Mouse (Mus musculus): ENCODE results near the gene Grem1. TPM values are rescaled to one million over a fixed set of nuclear protein-coding genes. Genes with fewer than 3 reads are reported as not detected.

Gene Grem1
- polyA plus RNA-seq (2015; fragmentation: Nextera tagmentation; extraction: Ambion mirVana) = 0.52 and 0.71 TPM in 2 replicates

DNA sequence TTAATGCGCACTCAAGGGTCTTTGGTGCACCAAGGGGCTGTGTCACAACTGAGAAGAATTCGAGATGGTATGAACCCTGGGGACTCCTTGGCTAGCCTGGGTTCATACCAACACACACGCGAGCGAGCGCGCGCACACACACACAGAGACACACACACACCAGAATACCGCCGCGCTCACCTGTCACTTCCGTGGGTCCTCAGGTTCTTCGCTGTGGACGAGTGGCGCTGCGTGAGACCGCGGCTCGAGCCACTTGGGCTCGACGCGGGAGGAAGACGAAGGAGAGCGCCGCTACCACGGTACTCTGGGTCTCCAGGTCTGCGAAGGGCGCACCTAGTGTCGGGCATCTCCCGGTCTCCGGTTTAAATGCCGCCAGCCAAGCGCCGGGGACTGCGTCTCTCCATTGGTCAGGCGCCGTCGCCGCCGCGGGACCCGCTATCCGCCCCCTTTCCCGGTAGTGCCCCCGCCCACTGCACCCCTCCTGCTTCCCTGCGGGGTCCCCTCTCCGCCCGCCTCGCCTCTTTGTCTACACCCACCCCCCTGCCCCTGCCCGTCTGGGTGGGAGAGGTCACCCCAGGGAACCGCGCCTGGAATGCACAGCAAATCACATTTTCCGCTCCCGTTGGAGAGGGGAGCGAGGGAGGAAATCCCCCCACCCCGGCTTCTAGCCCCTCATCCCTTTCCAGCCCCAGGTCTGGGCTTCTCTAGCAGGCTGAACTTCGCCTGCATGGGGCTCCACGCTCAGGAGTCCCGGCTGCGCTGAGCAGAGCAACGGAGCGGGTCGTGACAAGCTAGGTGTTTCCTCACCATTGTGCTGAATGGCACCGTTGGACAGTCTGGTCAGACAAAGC, at the start of gene Grem1:
Grem1 (minus strand) TSS at position 336 of the 851 bp plus-strand sequence.
- ATAC-seq = peak; percentile 67
- H3K4me3 ChIP-seq (replicated peaks; ENCODE audit: low read length) = peak within 1 kb of the TSS; percentile 67
- H3K36me3 ChIP-seq (ENCODE audit: control insufficient read depth, insufficient read depth) = no peaks in the 10 kb centered on the region
- H3K4me2 ChIP-seq (ENCODE audit: low read length) = peak within 1 kb of the TSS; percentile 97
- H3K9ac ChIP-seq (replicated peaks; ENCODE audit: low read depth, low read length) = peak within 1 kb of the TSS; percentile 63
- H3K27me3 ChIP-seq (replicated peaks; ENCODE audit: control insufficient read depth, insufficient read depth, low read length) = peaks cover 28% of the 10 kb centered on the region
- no peak within 1 kb of the TSS for H3K27ac ChIP-seq (ENCODE audit: low read length)
- peaks cover 21% of the 10 kb centered on the region for H3K4me1 ChIP-seq (replicated peaks; ENCODE audit: control insufficient read depth, insufficient read depth, low read length)
- H3K9me3 ChIP-seq (ENCODE audit: control insufficient read depth, low read length) = no peaks in the 10 kb centered on the region
- WGBS = under 1% methylated on average over 64 of the region's 64 CpGs

DNA sequence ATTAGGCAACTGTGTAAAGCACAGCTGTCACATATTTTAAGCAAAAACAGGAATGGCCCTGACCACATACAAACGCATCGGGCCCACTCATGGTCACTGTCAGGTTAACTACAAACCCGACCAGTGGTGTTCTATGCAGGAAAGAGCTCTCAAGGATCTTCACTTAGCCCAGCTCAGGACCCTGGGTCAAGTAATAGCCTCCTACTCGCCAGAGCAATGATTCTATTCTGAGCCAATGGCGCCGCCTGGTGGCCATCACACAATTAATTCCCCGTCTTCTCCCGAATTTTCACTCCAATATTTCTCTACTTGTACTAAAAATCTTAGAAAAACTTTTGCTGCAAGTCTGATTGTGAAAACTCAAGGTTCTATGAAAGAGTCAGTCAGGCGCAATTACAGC, 49.2 kb upstream of the Grem1 start:
- Histone ChIP-seq H3K4me2 (ENCODE audit: low read length) (no peak overlapping the region), H3K4me3 (replicated peaks; ENCODE audit: low read length) (no peak overlapping the region), H3K36me3 (ENCODE audit: control insufficient read depth, insufficient read depth) (peaks cover 8% of the 10 kb centered on the region; the same call in 1 of the 2 replicates), H3K9ac (replicated peaks; ENCODE audit: low read depth, low read length) (no peak overlapping the region), H3K27ac (ENCODE audit: low read length) (no peak overlapping the region), H3K4me1 (replicated peaks; ENCODE audit: control insufficient read depth, insufficient read depth, low read length) (no peaks in the 10 kb centered on the region), H3K27me3 (replicated peaks; ENCODE audit: control insufficient read depth, insufficient read depth, low read length) (no peaks in the 10 kb centered on the region), H3K9me3 (ENCODE audit: control insufficient read depth, low read length) (no peaks in the 10 kb centered on the region)
- ATAC-seq = no peak
- WGBS = 30% methylated on average over 9 of the region's 9 CpGs

DNA sequence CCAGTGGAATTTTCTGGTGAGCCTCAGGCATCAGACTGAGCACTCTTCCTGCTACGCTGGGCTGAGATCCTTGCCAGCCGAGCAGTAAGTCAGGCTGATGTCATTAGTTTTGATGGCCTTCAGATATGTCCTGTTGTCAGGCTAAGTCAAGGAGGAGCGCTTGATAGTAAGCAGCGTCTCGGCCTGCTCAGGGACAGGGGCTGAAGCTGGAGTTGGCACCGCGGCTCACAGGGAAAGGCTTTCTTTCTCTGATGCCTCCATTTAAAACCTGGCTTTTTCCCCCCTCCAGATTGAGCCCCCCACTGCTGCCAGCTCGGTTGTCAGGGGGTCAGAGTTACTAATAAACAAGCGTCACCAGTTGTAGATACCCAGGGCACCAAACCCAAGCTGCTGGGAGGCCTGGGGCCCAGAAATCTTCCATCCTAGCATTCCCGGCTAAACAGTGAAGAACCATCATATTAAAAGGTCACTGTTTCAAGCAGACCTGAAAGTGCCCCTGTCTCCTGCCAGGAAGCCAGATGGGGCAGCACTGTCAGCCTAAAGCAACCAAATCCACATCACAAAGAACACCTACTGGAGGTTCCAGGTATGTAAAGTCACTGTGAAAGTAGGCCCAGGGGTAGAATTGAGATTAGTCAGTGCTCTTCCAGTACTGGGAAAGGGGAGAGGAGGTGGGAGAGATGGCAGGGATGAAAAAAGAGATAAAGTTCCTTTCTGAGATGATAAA, 48.6 kb upstream of the Grem1 start:
- Histone ChIP-seq H3K9ac (replicated peaks; ENCODE audit: low read depth, low read length) (no peak overlapping the region; the same call in 1 of the 2 replicates), H3K4me3 (replicated peaks; ENCODE audit: low read length) (no peak overlapping the region), H3K27me3 (replicated peaks; ENCODE audit: control insufficient read depth, insufficient read depth, low read length) (no peaks in the 10 kb centered on the region), H3K4me1 (replicated peaks; ENCODE audit: control insufficient read depth, insufficient read depth, low read length) (no peaks in the 10 kb centered on the region), H3K27ac (ENCODE audit: low read length) (no peak overlapping the region), H3K36me3 (ENCODE audit: control insufficient read depth, insufficient read depth) (peaks cover 8% of the 10 kb centered on the region; the same call in 1 of the 2 replicates), H3K9me3 (ENCODE audit: control insufficient read depth, low read length) (no peaks in the 10 kb centered on the region), H3K4me2 (ENCODE audit: low read length) (no peak overlapping the region)
- WGBS = 68% methylated on average over 10 of the region's 10 CpGs
- peak; percentile 18; the same call in 1 of the 2 replicates for ATAC-seq

DNA sequence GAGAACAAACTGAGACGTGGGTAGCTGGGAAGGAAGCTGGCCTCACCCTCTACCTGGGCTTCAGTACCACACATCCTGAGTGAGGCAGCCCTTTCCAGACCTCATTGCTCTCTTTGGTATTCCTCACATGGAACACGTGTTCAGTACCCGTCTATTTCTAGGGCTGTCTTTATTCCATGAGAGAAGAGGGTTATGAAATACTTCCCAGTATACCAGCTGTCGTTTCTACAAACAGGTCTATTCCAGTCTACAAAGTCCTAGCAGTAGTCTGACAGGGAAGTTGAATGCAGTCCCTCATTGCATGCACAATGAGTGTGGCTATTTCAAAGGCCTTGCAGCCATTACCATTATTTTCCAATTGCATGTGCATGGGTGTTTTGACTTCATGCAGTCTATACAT, 47.3 kb upstream of the Grem1 start:
- no peak overlapping the region for H3K4me3 ChIP-seq (replicated peaks; ENCODE audit: low read length)
- ATAC-seq = no peak
- H3K9ac ChIP-seq (replicated peaks; ENCODE audit: low read depth, low read length) = no peak overlapping the region
- no peak overlapping the region for H3K4me2 ChIP-seq (ENCODE audit: low read length)
- WGBS = 76% methylated on average over 4 of the region's 4 CpGs
- no peaks in the 10 kb centered on the region for H3K9me3 ChIP-seq (ENCODE audit: control insufficient read depth, low read length)
- no peaks in the 10 kb centered on the region for H3K27me3 ChIP-seq (replicated peaks; ENCODE audit: control insufficient read depth, insufficient read depth, low read length)
- H3K36me3 ChIP-seq (ENCODE audit: control insufficient read depth, insufficient read depth) = peaks cover 8% of the 10 kb centered on the region; the same call in 1 of the 2 replicates
- no peaks in the 10 kb centered on the region for H3K4me1 ChIP-seq (replicated peaks; ENCODE audit: control insufficient read depth, insufficient read depth, low read length)
- H3K27ac ChIP-seq (ENCODE audit: low read length) = no peak overlapping the region

DNA sequence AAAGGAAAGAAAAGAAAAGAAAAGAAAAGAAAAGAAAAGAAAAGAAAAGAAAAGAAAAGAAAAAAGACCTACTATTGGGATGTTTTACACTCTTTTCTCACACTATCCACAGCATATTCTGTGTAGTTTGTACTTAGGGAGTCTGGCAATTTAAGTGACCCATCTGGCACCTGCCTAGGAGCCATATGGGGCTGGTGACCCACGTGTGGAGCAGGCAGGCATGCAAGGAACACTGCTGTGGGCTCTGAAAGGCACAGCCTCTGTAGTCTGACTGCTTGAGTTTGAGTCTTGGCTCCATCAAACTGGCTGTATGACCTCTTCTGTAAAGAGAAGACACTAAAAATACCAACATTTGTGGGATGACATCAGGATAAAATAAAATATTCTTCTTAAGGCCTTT, 45.3 kb upstream of the Grem1 start:
- peak; percentile 66 for ATAC-seq
- 17% methylated on average over 1 of the region's 1 CpGs for WGBS

DNA sequence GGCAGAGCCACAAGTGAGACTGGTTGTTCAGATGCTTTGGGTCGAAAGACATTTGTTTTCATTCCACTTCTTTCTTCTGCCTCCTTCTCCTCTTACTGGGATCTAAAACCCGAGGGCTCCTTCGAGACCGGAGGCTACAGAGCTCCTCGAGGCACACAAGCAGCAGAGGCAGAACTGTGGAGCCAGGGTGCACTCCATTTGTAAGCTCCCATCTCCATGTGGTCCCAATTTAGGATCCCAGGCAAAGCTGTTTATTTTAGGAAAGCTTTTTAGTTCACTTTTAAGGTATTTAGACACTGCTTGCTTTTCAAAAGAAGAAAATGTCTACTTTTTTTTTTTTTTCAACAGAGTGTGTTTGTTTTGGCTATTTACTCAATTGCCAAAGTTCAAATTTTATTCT, 42.4 kb upstream of the Grem1 start:
- no peak for ATAC-seq
- WGBS = 90% methylated on average over 5 of the region's 5 CpGs
- Histone ChIP-seq H3K27ac (ENCODE audit: low read length) (no peak overlapping the region), H3K27me3 (replicated peaks; ENCODE audit: control insufficient read depth, insufficient read depth, low read length) (no peaks in the 10 kb centered on the region), H3K4me1 (replicated peaks; ENCODE audit: control insufficient read depth, insufficient read depth, low read length) (no peaks in the 10 kb centered on the region), H3K4me3 (replicated peaks; ENCODE audit: low read length) (no peak overlapping the region), H3K4me2 (ENCODE audit: low read length) (no peak overlapping the region), H3K9me3 (ENCODE audit: control insufficient read depth, low read length) (no peaks in the 10 kb centered on the region), H3K36me3 (ENCODE audit: control insufficient read depth, insufficient read depth) (no peaks in the 10 kb centered on the region), H3K9ac (replicated peaks; ENCODE audit: low read depth, low read length) (no peak overlapping the region)

More for the DNA sequence above, 45.3 kb upstream of the Grem1 start:
- no peaks in the 10 kb centered on the region for H3K9me3 ChIP-seq (ENCODE audit: control insufficient read depth, low read length)
- H3K4me2 ChIP-seq (ENCODE audit: low read length) = no peak overlapping the region
- H3K27me3 ChIP-seq (replicated peaks; ENCODE audit: control insufficient read depth, insufficient read depth, low read length) = no peaks in the 10 kb centered on the region
- no peak overlapping the region for H3K4me3 ChIP-seq (replicated peaks; ENCODE audit: low read length)
- H3K27ac ChIP-seq (ENCODE audit: low read length) = no peak overlapping the region
- H3K9ac ChIP-seq (replicated peaks; ENCODE audit: low read depth, low read length) = no peak overlapping the region
- no peaks in the 10 kb centered on the region for H3K4me1 ChIP-seq (replicated peaks; ENCODE audit: control insufficient read depth, insufficient read depth, low read length)
- H3K36me3 ChIP-seq (ENCODE audit: control insufficient read depth, insufficient read depth) = 0 out of 2 replicates have a peak, but pooled peaks cover 1% of the 10 kb centered on the region

DNA sequence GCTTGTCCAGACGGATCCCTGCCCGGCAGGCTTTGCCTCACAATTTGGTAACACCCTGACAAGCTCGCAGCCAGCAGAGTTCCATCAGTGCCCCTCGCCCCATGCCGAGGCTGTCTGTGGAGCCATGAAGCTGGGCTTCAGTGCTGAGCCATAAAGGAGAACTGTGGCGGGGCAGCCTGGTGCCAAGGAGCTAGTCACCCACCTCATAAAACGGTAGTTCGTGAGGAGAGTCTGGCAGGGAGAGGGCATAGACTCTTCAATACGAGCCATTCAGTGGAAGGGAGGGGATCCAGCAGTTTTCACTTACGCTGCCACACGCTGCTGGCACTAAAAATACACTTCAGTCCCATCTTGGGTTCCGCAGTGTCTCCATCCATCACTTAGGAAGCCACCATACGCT, 40.2 kb upstream of the Grem1 start:
- WGBS = 90% methylated on average over 13 of the region's 13 CpGs
- no peak overlapping the region for H3K4me3 ChIP-seq (replicated peaks; ENCODE audit: low read length)
- H3K27me3 ChIP-seq (replicated peaks; ENCODE audit: control insufficient read depth, insufficient read depth, low read length) = no peaks in the 10 kb centered on the region
- ATAC-seq = no peak
- H3K4me2 ChIP-seq (ENCODE audit: low read length) = no peak overlapping the region
- no peaks in the 10 kb centered on the region for H3K36me3 ChIP-seq (ENCODE audit: control insufficient read depth, insufficient read depth)
- no peak overlapping the region for H3K27ac ChIP-seq (ENCODE audit: low read length)
- H3K9me3 ChIP-seq (ENCODE audit: control insufficient read depth, low read length) = no peaks in the 10 kb centered on the region
- no peaks in the 10 kb centered on the region for H3K4me1 ChIP-seq (replicated peaks; ENCODE audit: control insufficient read depth, insufficient read depth, low read length)
- H3K9ac ChIP-seq (replicated peaks; ENCODE audit: low read depth, low read length) = no peak overlapping the region

DNA sequence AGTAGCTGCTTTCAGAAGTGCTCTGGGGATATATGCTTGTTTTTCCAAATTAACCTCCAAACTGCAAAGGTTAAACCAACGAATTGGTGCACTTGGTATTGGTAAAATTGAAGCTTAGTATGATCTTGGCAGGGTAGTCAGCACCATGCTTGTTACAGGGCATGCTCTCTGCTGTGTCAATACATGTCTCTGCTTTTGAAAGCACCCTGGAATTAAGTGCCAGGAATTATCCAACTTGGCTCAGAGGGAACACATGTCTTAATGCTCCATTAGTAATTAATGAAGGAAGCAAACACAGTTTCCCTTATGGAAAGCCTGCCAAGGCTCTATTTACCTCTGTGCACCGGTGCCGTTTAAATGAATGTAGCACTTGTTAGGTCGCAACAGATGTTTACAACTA, 36.7 kb upstream of the Grem1 start:
- Histone ChIP-seq H3K36me3 (ENCODE audit: control insufficient read depth, insufficient read depth) (peaks cover 6% of the 10 kb centered on the region; the same call in 1 of the 2 replicates), H3K9ac (replicated peaks; ENCODE audit: low read depth, low read length) (no peak overlapping the region), H3K4me3 (replicated peaks; ENCODE audit: low read length) (no peak overlapping the region), H3K9me3 (ENCODE audit: control insufficient read depth, low read length) (no peaks in the 10 kb centered on the region), H3K4me1 (replicated peaks; ENCODE audit: control insufficient read depth, insufficient read depth, low read length) (no peaks in the 10 kb centered on the region), H3K27ac (ENCODE audit: low read length) (no peak overlapping the region), H3K4me2 (ENCODE audit: low read length) (no peak overlapping the region), H3K27me3 (replicated peaks; ENCODE audit: control insufficient read depth, insufficient read depth, low read length) (no peaks in the 10 kb centered on the region)
- no peak for ATAC-seq
- 31% methylated on average over 4 of the region's 4 CpGs for WGBS

DNA sequence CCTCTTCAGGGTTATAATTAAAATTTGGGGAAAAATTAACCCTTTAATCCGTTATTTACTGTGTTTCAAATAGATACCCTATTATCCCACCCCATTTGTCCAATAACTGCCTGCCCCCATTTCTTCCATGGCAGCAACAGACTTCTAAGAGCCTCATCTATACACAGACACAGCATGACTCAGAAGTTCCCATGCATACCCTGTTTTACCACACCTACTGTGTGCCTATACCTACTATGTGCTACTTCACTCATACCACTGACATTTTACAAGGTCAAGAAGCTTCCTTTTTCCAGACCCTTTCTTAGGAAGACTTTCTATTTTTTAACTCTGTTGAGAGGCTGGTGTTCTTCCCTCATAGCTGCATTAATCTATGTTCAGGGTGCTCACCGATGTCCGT, 35.1 kb upstream of the Grem1 start:
- no peaks in the 10 kb centered on the region for H3K9me3 ChIP-seq (ENCODE audit: control insufficient read depth, low read length)

More for the DNA sequence above, 35.1 kb upstream of the Grem1 start:
- Histone ChIP-seq H3K4me1 (replicated peaks; ENCODE audit: control insufficient read depth, insufficient read depth, low read length) (no peaks in the 10 kb centered on the region), H3K27ac (ENCODE audit: low read length) (no peak overlapping the region), H3K4me3 (replicated peaks; ENCODE audit: low read length) (no peak overlapping the region), H3K36me3 (ENCODE audit: control insufficient read depth, insufficient read depth) (peaks cover 9% of the 10 kb centered on the region; the same call in 1 of the 2 replicates), H3K27me3 (replicated peaks; ENCODE audit: control insufficient read depth, insufficient read depth, low read length) (no peaks in the 10 kb centered on the region), H3K9ac (replicated peaks; ENCODE audit: low read depth, low read length) (no peak overlapping the region), H3K4me2 (ENCODE audit: low read length) (no peak overlapping the region)
- ATAC-seq = no peak
- 85% methylated on average over 3 of the region's 3 CpGs for WGBS

Data from forebrain, embryonic 16.5 days (tissue).